Mouse (Mus musculus): ENCODE results near the gene Slmap.

DNA sequence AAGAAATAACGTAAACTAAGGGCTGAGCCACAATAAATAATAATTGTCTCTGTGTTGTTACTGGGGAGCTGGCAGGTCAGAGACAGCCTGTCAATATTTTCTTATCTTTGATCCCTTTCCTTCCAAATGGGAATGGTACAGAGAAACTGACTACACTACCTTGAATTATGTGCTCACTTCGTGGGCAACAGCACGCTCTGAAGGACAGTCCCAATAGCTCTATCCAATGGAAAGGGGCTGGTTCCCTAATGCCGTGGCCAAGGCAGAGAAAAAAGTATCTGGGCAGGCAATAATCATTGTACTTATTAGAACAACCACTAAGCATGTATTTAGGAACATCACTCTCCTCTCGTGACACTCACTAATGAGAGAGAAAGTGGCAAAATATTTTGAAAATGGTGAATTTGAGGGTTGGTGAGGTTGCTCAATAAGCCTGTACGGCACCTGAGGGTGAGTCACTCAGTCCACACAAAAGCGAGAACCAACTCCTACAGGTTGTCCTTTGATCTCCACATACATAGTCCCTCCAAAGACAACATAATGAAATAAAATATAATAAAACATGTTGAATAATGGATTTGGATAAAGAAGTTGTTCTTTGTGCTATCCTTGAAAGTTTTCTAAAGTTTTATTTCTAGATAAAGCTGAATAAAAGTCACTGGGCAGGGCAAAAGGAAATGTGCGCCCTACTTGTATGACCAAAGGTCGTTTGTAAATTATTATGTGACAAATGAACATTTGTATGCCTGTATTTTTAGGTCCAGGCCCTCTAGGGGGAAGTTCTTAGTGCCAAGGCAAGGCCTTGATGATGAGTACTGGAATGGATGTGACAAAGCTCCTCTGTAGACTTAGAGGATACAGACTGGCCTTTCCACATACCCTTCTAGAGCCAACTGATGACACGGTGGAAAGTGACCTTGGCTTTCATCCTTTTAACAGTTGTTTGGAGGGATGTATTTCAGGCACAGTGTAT, 13.1 kb upstream of the Slmap start:
- TF ChIP-seq POLR2A (IDR thresholded peaks at IDR 0.05; ENCODE audit: borderline replicate concordance, insufficient read depth, low read length) (no peak), CTCF (IDR thresholded peaks at IDR 0.05; ENCODE audit: borderline replicate concordance, insufficient read depth, low read depth, low read length) (no peak)

All from cerebellum, adult 2 months (tissue).